Mouse (Mus musculus): ENCODE data around the gene Strip2. TPM values are rescaled to one million over a fixed set of nuclear protein-coding genes. Genes with fewer than 3 reads are reported as not detected.

Gene Strip2
- polyA plus RNA-seq, 1 experiment from 2014 or later: 0.99 TPM

DNA sequence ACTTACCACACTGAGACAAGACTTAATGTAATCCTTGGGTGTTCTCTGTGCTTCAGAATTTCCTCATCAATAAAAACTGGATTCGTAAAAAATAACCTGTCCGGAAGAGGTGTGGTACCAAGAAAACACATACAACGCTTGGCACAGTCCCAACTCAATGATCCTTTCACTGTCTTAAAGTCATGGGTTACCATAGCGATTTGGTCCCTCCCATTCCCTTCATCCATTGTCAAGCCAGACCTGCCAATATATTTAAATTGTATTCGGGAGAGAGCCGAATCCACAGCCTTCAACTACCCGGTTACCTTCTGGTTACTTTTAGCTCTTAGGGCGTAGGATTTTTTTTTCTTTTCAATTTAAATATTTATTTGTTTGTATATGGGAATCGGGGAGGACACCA lies 976 bp upstream of the Strip2 start:
- 37% methylated on average over 9 of the region's 9 CpGs for WGBS
- Histone ChIP-seq H3K4me2 (replicated peaks; ENCODE audit: low read depth, low read length) (peak overlapping the region; percentile 94), H3K36me3 (ENCODE audit: control insufficient read depth, insufficient read depth, low read length) (no peaks in the 10 kb centered on the region), H3K27ac (ENCODE audit: low read depth, low read length) (no peak overlapping the region), H3K9me3 (ENCODE audit: control insufficient read depth, low read length) (no peaks in the 10 kb centered on the region), H3K4me3 (ENCODE audit: low read length) (no peak overlapping the region), H3K4me1 (ENCODE audit: control insufficient read depth, insufficient read depth, low read length) (0 out of 2 replicates have a peak, but pooled peaks cover 3% of the 10 kb centered on the region), H3K27me3 (ENCODE audit: control insufficient read depth, insufficient read depth, low read length) (peaks cover 25% of the 10 kb centered on the region), H3K9ac (ENCODE audit: low read depth, low read length) (no peak overlapping the region)
- no peak for ATAC-seq (ENCODE audit: low FRiP score, low TSS enrichment)

DNA sequence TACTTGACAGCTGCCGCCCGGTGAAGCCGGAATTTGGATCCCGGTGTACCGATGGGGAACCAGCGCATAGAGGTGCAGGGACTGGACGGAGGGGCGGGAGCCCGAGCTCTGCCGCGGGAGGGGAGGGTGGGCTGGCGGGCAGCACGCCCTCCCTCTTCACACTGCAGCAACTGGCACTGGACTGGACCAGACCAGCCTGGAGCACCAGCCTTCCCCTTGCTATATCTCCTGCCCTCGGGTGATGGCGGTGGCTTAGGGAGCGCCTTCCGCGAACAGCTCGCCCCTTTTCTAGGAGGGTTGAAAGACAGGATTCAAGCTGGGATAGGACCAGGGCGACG lies 540 bp downstream of the Strip2 start:
- Histone ChIP-seq H3K4me3 (ENCODE audit: low read length) (peak overlapping the region; percentile 65), H3K9ac (ENCODE audit: low read depth, low read length) (peak overlapping the region; percentile 59), H3K27ac (ENCODE audit: low read depth, low read length) (no peak overlapping the region), H3K4me1 (ENCODE audit: control insufficient read depth, insufficient read depth, low read length) (0 out of 2 replicates have a peak, but pooled peaks cover 3% of the 10 kb centered on the region), H3K4me2 (replicated peaks; ENCODE audit: low read depth, low read length) (peak overlapping the region; percentile 94), H3K27me3 (ENCODE audit: control insufficient read depth, insufficient read depth, low read length) (peaks cover 25% of the 10 kb centered on the region), H3K9me3 (ENCODE audit: control insufficient read depth, low read length) (no peaks in the 10 kb centered on the region), H3K36me3 (ENCODE audit: control insufficient read depth, insufficient read depth, low read length) (no peaks in the 10 kb centered on the region)
- peak; percentile 80 for ATAC-seq (ENCODE audit: low FRiP score, low TSS enrichment)
- WGBS: under 1% methylated on average over 21 of the region's 21 CpGs

DNA sequence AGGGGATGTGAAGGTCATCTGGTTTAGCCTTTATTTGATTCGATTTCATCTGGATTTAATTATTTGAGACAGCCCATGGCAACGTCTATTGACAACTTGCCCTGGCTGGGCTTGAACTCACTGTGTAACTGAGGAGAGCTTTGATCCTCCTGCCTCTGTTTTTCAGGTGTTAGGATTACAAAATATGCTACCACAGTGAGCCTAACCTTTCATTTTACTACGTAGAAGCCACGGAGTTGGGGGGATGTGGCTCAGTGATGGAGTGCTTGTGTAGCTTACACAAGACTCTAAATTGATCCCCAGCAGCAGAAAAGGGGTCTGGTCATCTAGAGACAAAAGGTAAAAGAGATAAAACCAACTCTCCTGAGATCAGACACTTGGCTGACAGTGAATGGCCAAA lies 1.1 kb downstream of the Strip2 start:
- Histone ChIP-seq H3K4me2 (replicated peaks; ENCODE audit: low read depth, low read length) (peak overlapping the region; percentile 94), H3K9ac (ENCODE audit: low read depth, low read length) (0 out of 2 replicates have a peak overlapping the region, but pooled peaks have one; percentile 59), H3K36me3 (ENCODE audit: control insufficient read depth, insufficient read depth, low read length) (no peaks in the 10 kb centered on the region), H3K4me3 (ENCODE audit: low read length) (peak overlapping the region; percentile 65), H3K27ac (ENCODE audit: low read depth, low read length) (no peak overlapping the region), H3K9me3 (ENCODE audit: control insufficient read depth, low read length) (no peaks in the 10 kb centered on the region), H3K27me3 (ENCODE audit: control insufficient read depth, insufficient read depth, low read length) (peaks cover 25% of the 10 kb centered on the region), H3K4me1 (ENCODE audit: control insufficient read depth, insufficient read depth, low read length) (0 out of 2 replicates have a peak, but pooled peaks cover 3% of the 10 kb centered on the region)
- no peak for ATAC-seq (ENCODE audit: low FRiP score, low TSS enrichment)
- WGBS: 50% methylated on average over 4 of the region's 4 CpGs

DNA sequence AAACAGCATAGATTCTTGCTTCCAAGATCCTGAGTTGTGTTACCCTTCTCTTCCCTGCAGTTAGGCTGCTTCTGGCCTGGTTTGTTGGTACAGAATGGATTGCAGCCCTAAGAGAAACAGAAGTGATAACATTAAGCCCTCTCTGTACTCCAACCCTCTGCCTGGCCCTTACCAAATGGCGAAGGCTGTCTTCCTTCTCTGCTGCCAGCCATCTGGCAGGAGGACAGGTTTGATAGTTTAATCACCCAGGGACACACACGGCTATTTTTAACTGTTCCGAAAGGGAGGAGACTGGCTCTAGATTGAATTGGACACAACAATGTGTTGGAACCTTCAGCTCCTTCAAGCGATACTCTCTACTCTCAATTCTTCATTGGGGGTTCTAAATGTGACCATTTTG lies 6.7 kb downstream of the Strip2 start:
- H3K9me3 ChIP-seq (ENCODE audit: control insufficient read depth, low read length): no peaks in the 10 kb centered on the region
- no peak for ATAC-seq (ENCODE audit: low FRiP score, low TSS enrichment)
- 48% methylated on average over 4 of the region's 4 CpGs for WGBS
- H3K36me3 ChIP-seq (ENCODE audit: control insufficient read depth, insufficient read depth, low read length): no peaks in the 10 kb centered on the region
- no peak overlapping the region for H3K4me2 ChIP-seq (replicated peaks; ENCODE audit: low read depth, low read length)
- peaks cover 6% of the 10 kb centered on the region for H3K27me3 ChIP-seq (ENCODE audit: control insufficient read depth, insufficient read depth, low read length)
- no peak overlapping the region for H3K9ac ChIP-seq (ENCODE audit: low read depth, low read length)
- no peak overlapping the region for H3K27ac ChIP-seq (ENCODE audit: low read depth, low read length)
- no peak overlapping the region for H3K4me3 ChIP-seq (ENCODE audit: low read length)
- H3K4me1 ChIP-seq (ENCODE audit: control insufficient read depth, insufficient read depth, low read length): no peaks in the 10 kb centered on the region

DNA sequence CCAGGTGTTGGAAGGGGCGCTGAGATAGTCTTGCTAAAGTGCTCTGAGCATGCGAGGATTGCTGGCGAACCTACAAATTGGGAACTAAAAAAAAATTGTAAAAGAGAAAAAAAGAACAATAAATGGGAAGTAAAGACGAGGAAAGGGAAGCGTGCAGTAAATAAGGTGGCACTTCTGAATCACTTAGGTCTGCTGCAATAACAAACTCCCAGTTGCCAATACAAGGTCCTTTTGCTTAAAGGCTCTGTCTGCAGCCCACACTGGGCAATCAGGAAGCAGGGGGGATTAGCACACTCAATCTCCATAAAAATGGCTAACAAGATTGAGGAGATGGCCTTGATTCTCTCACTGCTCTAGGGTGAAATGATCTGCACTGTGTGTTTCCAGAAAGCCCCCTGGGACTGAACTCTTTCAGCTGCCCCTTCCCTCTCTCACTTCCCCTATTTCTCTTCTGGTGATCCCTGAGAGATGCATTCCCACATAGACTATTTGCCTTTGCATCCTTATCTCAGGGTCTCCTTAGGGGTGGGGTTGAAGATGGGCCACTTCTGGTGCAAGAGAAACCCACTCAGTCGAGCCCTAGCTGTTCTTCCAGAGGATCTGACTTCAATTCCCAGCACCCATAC lies 8.9 kb downstream of the Strip2 start:
- H3K27ac ChIP-seq (ENCODE audit: low read depth, low read length): no peak overlapping the region
- H3K9ac ChIP-seq (ENCODE audit: low read depth, low read length): no peak overlapping the region
- no peaks in the 10 kb centered on the region for H3K4me1 ChIP-seq (ENCODE audit: control insufficient read depth, insufficient read depth, low read length)
- H3K9me3 ChIP-seq (ENCODE audit: control insufficient read depth, low read length): no peaks in the 10 kb centered on the region
- WGBS: 60% methylated on average over 6 of the region's 6 CpGs
- ATAC-seq (ENCODE audit: low FRiP score, low TSS enrichment): no peak
- no peak overlapping the region for H3K4me3 ChIP-seq (ENCODE audit: low read length)
- H3K4me2 ChIP-seq (replicated peaks; ENCODE audit: low read depth, low read length): no peak overlapping the region
- no peaks in the 10 kb centered on the region for H3K36me3 ChIP-seq (ENCODE audit: control insufficient read depth, insufficient read depth, low read length)
- no peaks in the 10 kb centered on the region for H3K27me3 ChIP-seq (ENCODE audit: control insufficient read depth, insufficient read depth, low read length)

DNA sequence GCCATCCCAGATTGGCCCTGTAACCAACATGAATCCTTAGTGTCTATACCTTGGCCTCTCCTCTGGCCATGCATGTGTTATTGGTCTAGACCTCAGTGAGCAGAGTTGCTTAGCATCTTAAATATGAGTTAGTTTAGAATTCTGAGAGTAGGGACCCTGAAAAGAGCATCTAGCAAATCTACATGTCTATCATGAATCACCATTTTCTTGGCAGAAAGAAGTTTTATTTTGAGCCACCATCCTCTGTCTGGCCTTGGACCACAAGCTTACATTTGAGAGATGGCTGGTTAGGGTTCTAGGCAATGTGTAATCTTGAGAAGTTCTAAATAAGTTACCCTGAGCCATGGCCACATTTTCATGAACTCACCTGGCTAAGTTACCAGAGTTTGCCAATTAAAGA lies 13.3 kb downstream of the Strip2 start:
- H3K4me3 ChIP-seq (ENCODE audit: low read length): no peak overlapping the region
- H3K4me1 ChIP-seq (ENCODE audit: control insufficient read depth, insufficient read depth, low read length): no peaks in the 10 kb centered on the region
- H3K9ac ChIP-seq (ENCODE audit: low read depth, low read length): no peak overlapping the region
- H3K27ac ChIP-seq (ENCODE audit: low read depth, low read length): no peak overlapping the region
- no peaks in the 10 kb centered on the region for H3K9me3 ChIP-seq (ENCODE audit: control insufficient read depth, low read length)
- ATAC-seq (ENCODE audit: low FRiP score, low TSS enrichment): no peak
- no peak overlapping the region for H3K4me2 ChIP-seq (replicated peaks; ENCODE audit: low read depth, low read length)
- H3K27me3 ChIP-seq (ENCODE audit: control insufficient read depth, insufficient read depth, low read length): no peaks in the 10 kb centered on the region
- no peaks in the 10 kb centered on the region for H3K36me3 ChIP-seq (ENCODE audit: control insufficient read depth, insufficient read depth, low read length)

DNA sequence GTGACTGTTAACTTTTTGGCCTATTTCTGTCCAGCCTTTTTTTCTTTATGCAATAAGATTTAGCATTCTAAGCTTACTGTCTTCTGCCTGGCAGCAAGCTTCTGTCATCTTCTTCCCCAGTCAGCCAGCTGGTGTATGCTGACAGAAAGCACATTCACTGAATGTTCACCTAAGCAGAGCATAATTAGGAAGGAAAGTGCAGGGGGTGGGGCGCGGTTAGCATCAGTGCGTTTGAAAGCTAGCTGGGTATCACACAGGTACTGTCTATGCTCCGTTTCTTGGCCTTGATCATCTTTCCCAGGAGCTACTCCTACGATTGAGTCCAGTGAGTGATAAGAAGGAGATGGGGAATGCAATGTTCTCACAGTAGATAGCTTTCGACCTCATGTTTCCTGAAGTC lies 13.9 kb downstream of the Strip2 start:
- WGBS: 75% methylated on average over 6 of the region's 6 CpGs
- no peaks in the 10 kb centered on the region for H3K9me3 ChIP-seq (ENCODE audit: control insufficient read depth, low read length)
- H3K27me3 ChIP-seq (ENCODE audit: control insufficient read depth, insufficient read depth, low read length): no peaks in the 10 kb centered on the region
- ATAC-seq (ENCODE audit: low FRiP score, low TSS enrichment): no peak
- H3K36me3 ChIP-seq (ENCODE audit: control insufficient read depth, insufficient read depth, low read length): no peaks in the 10 kb centered on the region
- no peaks in the 10 kb centered on the region for H3K4me1 ChIP-seq (ENCODE audit: control insufficient read depth, insufficient read depth, low read length)
- H3K4me3 ChIP-seq (ENCODE audit: low read length): no peak overlapping the region
- H3K4me2 ChIP-seq (replicated peaks; ENCODE audit: low read depth, low read length): no peak overlapping the region
- no peak overlapping the region for H3K27ac ChIP-seq (ENCODE audit: low read depth, low read length)
- H3K9ac ChIP-seq (ENCODE audit: low read depth, low read length): no peak overlapping the region

DNA sequence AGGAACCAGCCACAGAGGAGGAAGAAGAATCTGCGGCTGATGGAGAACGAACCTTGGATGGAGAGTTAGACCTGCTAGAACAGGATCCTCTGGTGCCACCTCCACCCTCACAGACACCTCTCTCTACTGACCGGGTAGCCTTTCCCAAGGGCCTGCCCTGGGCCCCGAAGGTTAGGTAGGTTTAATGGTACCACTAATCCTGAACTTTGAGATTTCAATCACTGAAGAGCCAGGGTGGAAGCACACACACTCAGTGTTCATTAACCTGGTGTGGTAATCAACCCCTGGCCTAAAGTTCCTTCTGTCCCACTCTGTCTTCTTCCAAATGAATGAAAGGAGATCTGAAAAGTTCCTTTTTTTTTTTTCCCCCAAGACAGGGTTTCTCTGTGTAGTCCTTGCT lies 14.4 kb downstream of the Strip2 start:
- Histone ChIP-seq H3K27me3 (ENCODE audit: control insufficient read depth, insufficient read depth, low read length) (no peaks in the 10 kb centered on the region), H3K36me3 (ENCODE audit: control insufficient read depth, insufficient read depth, low read length) (no peaks in the 10 kb centered on the region), H3K4me1 (ENCODE audit: control insufficient read depth, insufficient read depth, low read length) (no peaks in the 10 kb centered on the region), H3K9me3 (ENCODE audit: control insufficient read depth, low read length) (no peaks in the 10 kb centered on the region), H3K27ac (ENCODE audit: low read depth, low read length) (no peak overlapping the region), H3K4me2 (replicated peaks; ENCODE audit: low read depth, low read length) (no peak overlapping the region), H3K4me3 (ENCODE audit: low read length) (no peak overlapping the region), H3K9ac (ENCODE audit: low read depth, low read length) (no peak overlapping the region)
- ATAC-seq (ENCODE audit: low FRiP score, low TSS enrichment): no peak
- 81% methylated on average over 4 of the region's 4 CpGs for WGBS

DNA sequence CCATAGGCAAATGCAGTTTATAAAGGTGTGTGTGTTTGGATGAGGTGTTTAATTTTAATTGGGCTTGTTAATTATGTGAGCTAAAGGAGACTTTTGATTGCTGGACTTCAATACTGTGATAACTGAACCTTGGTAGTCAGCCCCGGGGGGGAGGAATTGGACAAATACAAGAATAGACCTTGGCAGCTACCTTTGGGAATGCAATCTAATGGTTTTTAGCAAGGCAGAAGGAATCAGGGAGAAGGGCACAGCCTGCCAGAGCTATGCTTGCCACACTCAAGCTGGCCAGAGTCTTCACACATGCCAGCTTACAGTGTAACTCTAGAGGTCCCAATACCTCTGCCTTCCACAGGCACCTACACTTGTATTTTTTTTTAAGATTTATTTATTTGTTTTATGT lies 18.9 kb downstream of the Strip2 start:
- ATAC-seq (ENCODE audit: low FRiP score, low TSS enrichment): no peak
- no peak overlapping the region for H3K27ac ChIP-seq (ENCODE audit: low read depth, low read length)
- no peaks in the 10 kb centered on the region for H3K9me3 ChIP-seq (ENCODE audit: control insufficient read depth, low read length)
- no peaks in the 10 kb centered on the region for H3K4me1 ChIP-seq (ENCODE audit: control insufficient read depth, insufficient read depth, low read length)
- H3K9ac ChIP-seq (ENCODE audit: low read depth, low read length): no peak overlapping the region
- no peak overlapping the region for H3K4me2 ChIP-seq (replicated peaks; ENCODE audit: low read depth, low read length)
- no peaks in the 10 kb centered on the region for H3K36me3 ChIP-seq (ENCODE audit: control insufficient read depth, insufficient read depth, low read length)
- no peaks in the 10 kb centered on the region for H3K27me3 ChIP-seq (ENCODE audit: control insufficient read depth, insufficient read depth, low read length)
- WGBS: 83% methylated on average over 1 of the region's 1 CpGs
- H3K4me3 ChIP-seq (ENCODE audit: low read length): no peak overlapping the region

Measured in kidney, embryonic 14.5 days (tissue).